Comparison of ENCODE assay signal across 39 mouse cellular contexts in genomic region chr3:75269978-75270377, GRCm38 (mm10). TPM values are rescaled to one million over a fixed set of nuclear protein-coding genes. Genes with fewer than 3 reads are reported as not detected.
"Had no signal": no experiment of that assay in that cellular context is flagged by ENCODE, and none has a peak within 500 bp of the region (broad histone marks: within the 10 kb centered on the region; RNA-seq: fewer than 3 reads in every experiment).

Gene Serpini2, minus strand, starts transcription at chr3:75270078.

- H3K4me1 ChIP-seq: embryonic facial prominence, embryonic 10.5 days; embryonic facial prominence, embryonic 12.5 days; embryonic facial prominence, embryonic 13.5 days; embryonic facial prominence, embryonic 15.5 days; forebrain, embryonic 10.5 days; forebrain, embryonic 12.5 days; forebrain, embryonic 13.5 days; forebrain, embryonic 15.5 days had no signal

- H3K9ac ChIP-seq: embryonic facial prominence, embryonic 12.5 days; embryonic facial prominence, embryonic 13.5 days; embryonic facial prominence, embryonic 15.5 days; forebrain, embryonic 12.5 days; forebrain, embryonic 13.5 days; forebrain, embryonic 15.5 days; forebrain, postnatal 0 days had no signal

- H3K27me3 ChIP-seq: embryonic facial prominence, embryonic 12.5 days; embryonic facial prominence, embryonic 13.5 days; embryonic facial prominence, embryonic 15.5 days; forebrain, embryonic 12.5 days; forebrain, embryonic 13.5 days; forebrain, embryonic 15.5 days had no signal

- H3K4me3 ChIP-seq: embryonic facial prominence, embryonic 10.5 days; embryonic facial prominence, embryonic 12.5 days; embryonic facial prominence, embryonic 13.5 days; embryonic facial prominence, embryonic 15.5 days; erythroblast, embryonic 14.5 days; forebrain, embryonic 10.5 days; forebrain, embryonic 12.5 days; forebrain, embryonic 13.5 days; forebrain, embryonic 15.5 days; gastrocnemius, adult 2 months had no signal

- H3K27ac ChIP-seq: embryonic facial prominence, embryonic 10.5 days; embryonic facial prominence, embryonic 12.5 days; embryonic facial prominence, embryonic 13.5 days; embryonic facial prominence, embryonic 15.5 days; forebrain, embryonic 10.5 days; forebrain, embryonic 12.5 days; forebrain, embryonic 13.5 days; forebrain, embryonic 15.5 days; gastrocnemius, adult 2 months had no signal

- ATAC-seq: forebrain, embryonic 13.5 days; forebrain, embryonic 14.5 days; forebrain, embryonic 15.5 days; forebrain, embryonic 16.5 days; forebrain, postnatal 0 days had no signal

- H3K36me3 ChIP-seq: embryonic facial prominence, embryonic 10.5 days; embryonic facial prominence, embryonic 12.5 days; embryonic facial prominence, embryonic 13.5 days; embryonic facial prominence, embryonic 15.5 days; forebrain, embryonic 10.5 days; forebrain, embryonic 12.5 days; forebrain, embryonic 15.5 days had no signal

- DNase-seq: cerebellum, adult 18-20 months; cerebellum, adult 2 months; cerebellum, adult 8-10 months; cerebellum, adult 9-10 months; cerebellum, adult 9-11 months; cerebellum, postnatal 10 days; cerebellum, postnatal 14 days; cerebellum, postnatal 25 days; cerebellum, postnatal 36 days; embryo, embryonic 11 days; forebrain, postnatal 0 days; gastrocnemius, adult 2 months; gastrocnemius, postnatal 10 days; gastrocnemius, postnatal 14 days; gastrocnemius, postnatal 25 days; gastrocnemius, postnatal 36 days; heart, adult 11 months had no signal

- H3K9me3 ChIP-seq: embryonic facial prominence, embryonic 10.5 days; embryonic facial prominence, embryonic 12.5 days; embryonic facial prominence, embryonic 13.5 days; embryonic facial prominence, embryonic 15.5 days; forebrain, embryonic 10.5 days; forebrain, embryonic 12.5 days; forebrain, embryonic 13.5 days; forebrain, embryonic 15.5 days had no signal

- H3K4me2 ChIP-seq: embryonic facial prominence, embryonic 12.5 days; embryonic facial prominence, embryonic 13.5 days; embryonic facial prominence, embryonic 15.5 days; forebrain, embryonic 12.5 days; forebrain, embryonic 13.5 days; forebrain, embryonic 15.5 days had no signal

RNA-seq across cellular contexts. Expression of gene Serpini2, which starts in this region (rescaled TPM):
- total RNA-seq: common myeloid progenitor, adult 5-6 weeks; forebrain, postnatal 0 days; gastrocnemius, adult 18-20 months; gastrocnemius, adult 2 months; gastrocnemius, adult 8-10 months; gastrocnemius, postnatal 10 days; gastrocnemius, postnatal 14 days; gastrocnemius, postnatal 25 days; gastrocnemius, postnatal 36 days; gastrocnemius, postnatal 4 days; granulocyte monocyte progenitor cell, adult 5-6 weeks had no signal
- polyA plus RNA-seq: cerebellum, adult 2 months; cortical plate, adult 2 months; embryonic facial prominence, embryonic 10.5 days; embryonic facial prominence, embryonic 11.5 days; embryonic facial prominence, embryonic 12.5 days; embryonic facial prominence, embryonic 13.5 days; embryonic facial prominence, embryonic 14.5 days; embryonic facial prominence, embryonic 15.5 days; erythroblast, embryonic 14.5 days; forebrain, embryonic 10.5 days; forebrain, embryonic 11.5 days; forebrain, embryonic 12.5 days; forebrain, embryonic 13.5 days; forebrain, embryonic 14.5 days; forebrain, embryonic 15.5 days; forebrain, embryonic 16.5 days; forebrain, postnatal 0 days; frontal cortex, adult 2 months; gonadal fat pad, adult 2 months had no signal
